Mouse (Mus musculus): ENCODE measurements at regions not wholly inside any gene's neighbourhood (a gene's known extent, or its start where the extent isn't known, plus 50 kb on each side); places are given as distances from the start of the nearest gene placed in this dataset.

GRCm38 (mm10) chr15:55962093-55962492, 1515.3 kb downstream of the Slc22a22 start:
- H3K9ac ChIP-seq = no peak overlapping the region
- H3K4me2 ChIP-seq = no peak overlapping the region
- H3K36me3 ChIP-seq = no peaks in the 10 kb centered on the region
- no peak for ATAC-seq
- H3K27me3 ChIP-seq (replicated peaks) = no peaks in the 10 kb centered on the region
- H3K4me1 ChIP-seq = no peaks in the 10 kb centered on the region
- H3K9me3 ChIP-seq (replicated peaks) = no peaks in the 10 kb centered on the region
- H3K4me3 ChIP-seq = no peak overlapping the region
- H3K27ac ChIP-seq = no peak overlapping the region
- WGBS (ENCODE audit: insufficient replicate concordance) = 77% methylated on average over 3 of the region's 3 CpGs

All from liver, embryonic 12.5 days (tissue).